Mouse (Mus musculus) lung, embryonic 15.5 days (tissue): ENCODE data around the gene Tmem37. TPM values are rescaled to one million over a fixed set of nuclear protein-coding genes. Genes with fewer than 3 reads are reported as not detected.

ENCODE experiments used
- ATAC-seq: fragments of 200-750 bp; cut with Nextera tagmentation; 2 replicates; pipeline ENCODE4 v1.8.0; 2017; ENCODE audit warnings: moderate number of reproducible peaks, borderline replicate concordance; ENCODE audit not compliant: low FRiP score, low TSS enrichment; ENCODE audit errors: extremely low read depth
- H3K27ac ChIP-seq: fragments of 300-500 bp; sonication (generic); 2 replicates; pipeline ENCODE4 v1.5.1; 2015; ENCODE audit warnings: moderate library complexity, mild to moderate bottlenecking, inconsistent platforms
- H3K27me3 ChIP-seq: fragments of 300-500 bp; sonication (generic); 2 replicates; pipeline ENCODE4 v1.6.1; 2015; ENCODE audit warnings: inconsistent platforms
- H3K36me3 ChIP-seq: fragments of 300-500 bp; sonication (generic); 2 replicates; pipeline ENCODE4 v1.6.1; 2015; ENCODE audit warnings: inconsistent platforms
- H3K4me1 ChIP-seq: fragments of 300-500 bp; sonication (generic); 2 replicates; pipeline ENCODE4 v1.6.1; 2015; ENCODE audit warnings: inconsistent platforms
- H3K4me2 ChIP-seq: fragments of 300-500 bp; sonication (generic); 2 replicates; pipeline ENCODE4 v1.6.1; 2015; ENCODE audit warnings: inconsistent platforms, mild to moderate bottlenecking, moderate library complexity
- H3K4me3 ChIP-seq: fragments of 300-500 bp; sonication (generic); 2 replicates; pipeline ENCODE4 v1.5.1; 2015; ENCODE audit warnings: mild to moderate bottlenecking, inconsistent platforms
- H3K9ac ChIP-seq: fragments of 300-500 bp; sonication (generic); 2 replicates; pipeline ENCODE4 v1.6.1; 2015; ENCODE audit warnings: inconsistent platforms
- H3K9me3 ChIP-seq: fragments of 300-500 bp; sonication (generic); 2 replicates; pipeline ENCODE4 v1.6.1; 2016; ENCODE audit warnings: inconsistent platforms
- WGBS: fragments of 180-500 bp; shearing (Covaris S2); methylation state at CpG from one replicate; pipeline ENCODE4 v1.1.7; 2015; 5-methylcytosine and 5-hydroxymethylcytosine counted together
- polyA plus RNA-seq: library from polyadenylated mRNA; unstranded; fragments of >200 nt; fragmentation: Nextera tagmentation; extraction: Ambion mirVana; gene quantifications from 2 replicates; pipeline ENCODE4 v1.2.1, GENCODE M21; 2015

Tmem37 gene
- polyA plus RNA-seq, 1 experiment from 2014 or later = 9.0 TPM

- 55% methylated on average over 6 of the region's 6 CpGs for WGBS
- H3K36me3 ChIP-seq = no peaks in the 10 kb centered on the region
- no peak for ATAC-seq
- no peak overlapping the region for H3K9ac ChIP-seq
- no peak overlapping the region for H3K27ac ChIP-seq
- no peak overlapping the region for H3K4me3 ChIP-seq
- H3K9me3 ChIP-seq = no peaks in the 10 kb centered on the region
- H3K4me1 ChIP-seq = peaks cover 18% of the 10 kb centered on the region
- H3K27me3 ChIP-seq = no peaks in the 10 kb centered on the region; the same call in 1 of the 2 replicates
- H3K4me2 ChIP-seq = no peak overlapping the region
Observed at GRCm38 (mm10) chr1:120070168-120070567, 3.7 kb downstream of the Tmem37 start.

GRCm38 (mm10) chr1:120069120-120069519 is 4.8 kb downstream of the Tmem37 start:
- H3K4me1 ChIP-seq = peaks cover 14% of the 10 kb centered on the region
- peak overlapping the region; percentile 38; the same call in 1 of the 2 replicates for H3K27ac ChIP-seq
- no peaks in the 10 kb centered on the region; the same call in 1 of the 2 replicates for H3K27me3 ChIP-seq
- no peak overlapping the region for H3K9ac ChIP-seq
- H3K4me3 ChIP-seq = no peak overlapping the region
- peak; percentile 40 for ATAC-seq
- no peaks in the 10 kb centered on the region for H3K9me3 ChIP-seq
- no peaks in the 10 kb centered on the region for H3K36me3 ChIP-seq
- no peak overlapping the region for H3K4me2 ChIP-seq
- WGBS = 56% methylated on average over 5 of the region's 5 CpGs

GRCm38 (mm10) chr1:120066625-120067024 is 7.2 kb downstream of the Tmem37 start:
- no peaks in the 10 kb centered on the region for H3K36me3 ChIP-seq
- H3K4me3 ChIP-seq = no peak overlapping the region
- H3K27ac ChIP-seq = no peak overlapping the region
- H3K9me3 ChIP-seq = no peaks in the 10 kb centered on the region
- no peak overlapping the region for H3K9ac ChIP-seq
- no peak overlapping the region for H3K4me2 ChIP-seq
- H3K4me1 ChIP-seq = no peaks in the 10 kb centered on the region; the same call in 1 of the 2 replicates
- H3K27me3 ChIP-seq = no peaks in the 10 kb centered on the region
- no peak for ATAC-seq
- whole genome bisulfite sequencing = 72% methylated on average over 3 of the region's 3 CpGs

- Histone ChIP-seq H3K4me1 (no peaks in the 10 kb centered on the region; the same call in 1 of the 2 replicates), H3K4me2 (no peak overlapping the region), H3K9me3 (no peaks in the 10 kb centered on the region), H3K27ac (no peak overlapping the region), H3K4me3 (no peak overlapping the region), H3K27me3 (no peaks in the 10 kb centered on the region), H3K9ac (no peak overlapping the region), H3K36me3 (no peaks in the 10 kb centered on the region)
- WGBS = 72% methylated on average over 8 of the region's 8 CpGs
- ATAC-seq = no peak
Observed at GRCm38 (mm10) chr1:120066159-120066558, 7.7 kb downstream of the Tmem37 start.

- no peak overlapping the region for H3K4me2 ChIP-seq
- no peaks in the 10 kb centered on the region for H3K9me3 ChIP-seq
- WGBS = 88% methylated on average over 11 of the region's 11 CpGs
- no peak overlapping the region for H3K27ac ChIP-seq
- H3K36me3 ChIP-seq = no peaks in the 10 kb centered on the region
- no peak overlapping the region for H3K4me3 ChIP-seq
- no peak for ATAC-seq
- no peak overlapping the region for H3K9ac ChIP-seq
- no peaks in the 10 kb centered on the region for H3K27me3 ChIP-seq
- H3K4me1 ChIP-seq = no peaks in the 10 kb centered on the region
Observed at GRCm38 (mm10) chr1:120064036-120064682, 9.7 kb downstream of the Tmem37 start.

- Histone ChIP-seq H3K9ac (no peak overlapping the region), H3K36me3 (no peaks in the 10 kb centered on the region), H3K4me1 (peaks cover 5% of the 10 kb centered on the region; the same call in 1 of the 2 replicates), H3K4me2 (no peak overlapping the region), H3K4me3 (no peak overlapping the region), H3K9me3 (no peaks in the 10 kb centered on the region), H3K27me3 (no peaks in the 10 kb centered on the region), H3K27ac (no peak overlapping the region)
- 74% methylated on average over 7 of the region's 7 CpGs for WGBS
- ATAC-seq = no peak
Observed at GRCm38 (mm10) chr1:120062231-120062630, 11.6 kb downstream of the Tmem37 start.

GRCm38 (mm10) chr1:120060687-120061086 is 13.2 kb downstream of the Tmem37 start:
- 62% methylated on average over 5 of the region's 5 CpGs for WGBS
- Histone ChIP-seq H3K4me1 (peaks cover 9% of the 10 kb centered on the region; the same call in 1 of the 2 replicates), H3K27me3 (no peaks in the 10 kb centered on the region), H3K9me3 (no peaks in the 10 kb centered on the region), H3K9ac (no peak overlapping the region), H3K4me3 (no peak overlapping the region), H3K4me2 (no peak overlapping the region), H3K36me3 (no peaks in the 10 kb centered on the region), H3K27ac (no peak overlapping the region)
- ATAC-seq = no peak

GRCm38 (mm10) chr1:120057674-120058430 is 16.0 kb downstream of the Tmem37 start:
- H3K27me3 ChIP-seq = no peaks in the 10 kb centered on the region
- H3K4me2 ChIP-seq = no peak overlapping the region
- no peak overlapping the region for H3K4me3 ChIP-seq
- no peaks in the 10 kb centered on the region for H3K36me3 ChIP-seq
- peaks cover 9% of the 10 kb centered on the region; the same call in 1 of the 2 replicates for H3K4me1 ChIP-seq
- H3K27ac ChIP-seq = no peak overlapping the region
- 50% methylated on average over 8 of the region's 8 CpGs for WGBS
- ATAC-seq = no peak
- H3K9ac ChIP-seq = no peak overlapping the region
- no peaks in the 10 kb centered on the region for H3K9me3 ChIP-seq

GRCm38 (mm10) chr1:120057044-120057443 is 16.8 kb downstream of the Tmem37 start:
- H3K27ac ChIP-seq = no peak overlapping the region

GRCm38 (mm10) chr1:120056236-120056635 is 17.6 kb downstream of the Tmem37 start:
- Histone ChIP-seq H3K27ac (no peak overlapping the region), H3K4me2 (no peak overlapping the region), H3K9me3 (no peaks in the 10 kb centered on the region), H3K9ac (no peak overlapping the region), H3K36me3 (no peaks in the 10 kb centered on the region), H3K4me1 (peaks cover 9% of the 10 kb centered on the region; the same call in 1 of the 2 replicates), H3K4me3 (no peak overlapping the region), H3K27me3 (no peaks in the 10 kb centered on the region)
- no peak for ATAC-seq
- 70% methylated on average over 7 of the region's 7 CpGs for WGBS

More at GRCm38 (mm10) chr1:120057044-120057443, 16.8 kb downstream of the Tmem37 start:
- Histone ChIP-seq H3K27me3 (no peaks in the 10 kb centered on the region), H3K4me2 (no peak overlapping the region), H3K4me3 (no peak overlapping the region), H3K9ac (no peak overlapping the region), H3K36me3 (no peaks in the 10 kb centered on the region), H3K4me1 (peaks cover 9% of the 10 kb centered on the region; the same call in 1 of the 2 replicates), H3K9me3 (no peaks in the 10 kb centered on the region)
- 51% methylated on average over 14 of the region's 14 CpGs for WGBS
- ATAC-seq = peak; percentile 17; the same call in 1 of the 2 replicates

GRCm38 (mm10) chr1:120055475-120055874 is 18.4 kb downstream of the Tmem37 start:
- Histone ChIP-seq H3K9me3 (no peaks in the 10 kb centered on the region), H3K4me3 (no peak overlapping the region), H3K9ac (no peak overlapping the region), H3K27ac (no peak overlapping the region), H3K27me3 (no peaks in the 10 kb centered on the region), H3K4me1 (peaks cover 9% of the 10 kb centered on the region; the same call in 1 of the 2 replicates), H3K36me3 (no peaks in the 10 kb centered on the region), H3K4me2 (no peak overlapping the region)
- 51% methylated on average over 6 of the region's 6 CpGs for WGBS
- ATAC-seq = no peak

GRCm38 (mm10) chr1:120054997-120055396 is 18.9 kb downstream of the Tmem37 start:
- Histone ChIP-seq H3K27ac (no peak overlapping the region), H3K4me2 (no peak overlapping the region), H3K36me3 (no peaks in the 10 kb centered on the region), H3K9ac (no peak overlapping the region), H3K4me3 (no peak overlapping the region), H3K9me3 (no peaks in the 10 kb centered on the region), H3K4me1 (peaks cover 9% of the 10 kb centered on the region; the same call in 1 of the 2 replicates), H3K27me3 (no peaks in the 10 kb centered on the region)
- WGBS = 63% methylated on average over 6 of the region's 6 CpGs
- no peak for ATAC-seq
